Comparison of ENCODE assay signal across 19 mouse cellular contexts in the genomic region with DNA sequence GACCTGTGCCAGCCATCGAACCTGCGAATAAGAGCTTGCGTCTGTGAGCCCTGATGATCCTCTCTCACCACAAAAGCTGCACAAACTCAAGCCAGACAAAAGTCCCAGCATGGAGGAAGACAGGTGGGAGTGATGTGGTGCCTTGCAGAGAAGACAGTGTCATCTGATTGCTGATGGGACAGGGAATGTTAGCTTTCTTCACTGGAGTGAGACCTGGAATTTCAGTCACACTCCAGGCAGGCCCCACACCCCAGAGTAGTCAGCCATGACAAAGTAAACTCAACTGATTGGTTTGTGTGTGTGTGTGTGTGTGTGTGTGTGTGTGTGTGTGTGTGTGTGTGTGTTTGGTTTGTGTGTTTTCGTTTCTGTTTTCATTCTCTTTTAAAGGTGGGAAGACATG.
"Had no signal": no experiment of that assay in that cellular context is flagged by ENCODE, and none has a peak within 500 bp of the region (broad histone marks: within the 10 kb centered on the region; RNA-seq: fewer than 3 reads in every experiment).

No protein-coding gene starts in this region.

- H3K4me1 ChIP-seq: midbrain, embryonic 10.5 days; midbrain, embryonic 12.5 days; neural tube, embryonic 13.5 days; neural tube, embryonic 15.5 days had no signal

- DNase-seq: lung, adult 18-20 months; lung, embryonic 14.5 days; lung, postnatal 10 days; lung, postnatal 4 days; midbrain, embryonic 14.5 days; retina, postnatal 1 day; right cerebral cortex, adult 18-20 months; right cerebral cortex, postnatal 25 days; right cerebral cortex, postnatal 4 days; spleen, adult 18-20 months; thymus, adult 18-20 months; thymus, postnatal 14 days; thymus, postnatal 36 days had no signal

- H3K36me3 ChIP-seq: midbrain, embryonic 10.5 days; midbrain, embryonic 12.5 days; neural tube, embryonic 13.5 days; neural tube, embryonic 15.5 days had no signal

- H3K4me2 ChIP-seq: lung, embryonic 14.5 days; midbrain, embryonic 12.5 days; neural tube, embryonic 13.5 days; neural tube, embryonic 15.5 days had no signal

- H3K27ac ChIP-seq: midbrain, embryonic 10.5 days; midbrain, embryonic 12.5 days; neural tube, embryonic 13.5 days; neural tube, embryonic 15.5 days had no signal

- H3K9me3 ChIP-seq: midbrain, embryonic 10.5 days; midbrain, embryonic 12.5 days; neural tube, embryonic 13.5 days; neural tube, embryonic 15.5 days had no signal

- ATAC-seq: midbrain, embryonic 16.5 days had no signal

- H3K27me3 ChIP-seq: midbrain, embryonic 12.5 days; neural tube, embryonic 13.5 days; neural tube, embryonic 15.5 days had no signal

- H3K9ac ChIP-seq: lung, embryonic 14.5 days; midbrain, embryonic 12.5 days; neural tube, embryonic 13.5 days; neural tube, embryonic 15.5 days had no signal

- H3K4me3 ChIP-seq: midbrain, embryonic 10.5 days; midbrain, embryonic 12.5 days; myocyte; neural tube, embryonic 13.5 days; neural tube, embryonic 15.5 days had no signal
